Mouse (Mus musculus): ENCODE results near the gene Wdr20.

Wdr20 gene

DNA sequence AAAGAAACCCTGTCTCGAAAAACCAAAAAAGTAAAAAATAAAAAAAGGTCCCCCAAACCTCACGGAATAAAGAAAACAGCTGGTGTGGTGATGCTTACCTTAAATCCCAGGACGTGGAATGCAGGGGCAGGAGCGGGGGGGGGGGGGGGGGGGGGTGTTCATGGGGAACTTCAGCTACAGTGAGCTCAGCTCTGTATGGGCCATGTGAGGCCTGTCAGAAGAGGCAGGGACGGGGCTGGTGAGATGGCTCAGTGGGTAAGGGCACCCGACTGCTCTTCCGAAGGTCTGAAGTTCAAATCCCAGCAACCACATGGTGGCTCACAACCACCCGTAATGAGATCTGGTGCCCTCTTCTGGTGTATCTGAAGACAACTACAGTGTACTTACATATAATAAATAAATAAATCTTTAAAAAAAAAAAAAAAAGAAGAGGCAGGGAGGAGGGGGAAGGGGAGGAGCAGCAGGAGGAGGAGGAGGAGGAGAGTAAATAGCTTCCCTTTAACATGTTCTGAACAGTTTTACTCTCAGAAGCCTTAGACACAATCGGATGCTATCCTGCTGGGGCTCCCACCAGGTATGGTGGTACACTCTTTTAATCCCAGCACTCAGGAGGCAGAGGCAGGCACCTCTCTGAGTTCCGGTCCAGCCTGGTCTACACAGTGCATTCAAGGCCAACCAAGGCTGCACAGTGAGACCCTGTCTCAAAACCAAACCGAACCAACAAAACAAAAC, 92.7 kb downstream of the Wdr20 start:
- no peak for DNase-seq

DNA sequence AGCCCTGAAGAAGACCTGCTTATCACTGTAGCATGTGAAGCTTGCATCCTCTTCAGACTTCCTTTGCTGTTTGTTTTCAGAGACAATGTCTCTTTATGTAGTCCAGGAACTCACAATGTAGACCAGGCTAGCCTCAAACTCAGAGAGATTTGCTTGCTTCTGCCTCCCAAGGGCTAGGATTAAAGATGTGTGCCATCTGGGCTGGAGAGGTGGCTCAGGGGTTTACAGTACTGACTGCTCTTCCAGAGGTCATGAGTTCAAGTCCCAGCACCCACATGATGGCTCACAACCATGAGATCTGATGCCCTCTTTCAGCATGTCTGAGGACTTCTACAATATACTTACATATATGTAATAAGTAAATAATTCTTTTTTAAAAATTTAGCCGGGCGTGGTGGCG, 97.4 kb downstream of the Wdr20 start:
- no peak for DNase-seq

DNA sequence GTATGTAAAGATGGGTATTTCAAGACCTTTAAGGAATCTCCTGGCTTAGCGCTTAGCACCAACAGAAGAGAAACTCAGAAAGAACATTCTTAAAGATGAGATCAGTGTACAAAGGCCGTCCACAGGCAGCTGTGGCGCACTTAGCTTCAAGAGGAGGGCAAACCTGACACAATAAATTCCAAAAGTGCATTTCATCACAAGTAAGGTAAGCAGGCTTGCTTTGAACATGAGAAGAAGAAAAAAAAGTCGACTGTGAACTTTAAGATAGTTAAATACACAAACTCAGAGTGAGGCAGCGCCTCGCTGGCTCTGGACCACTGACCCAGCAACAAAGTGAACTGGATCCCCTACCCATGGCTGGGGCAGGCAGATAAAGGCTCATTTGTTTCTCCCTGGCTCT, 99.0 kb downstream of the Wdr20 start:
- no peak for DNase-seq

GRCm38 (mm10) chr12:110837192-110837841, 99.6 kb downstream of the Wdr20 start:
- peak; percentile 51 for DNase-seq

GRCm38 (mm10) chr12:110837850-110838249, 100.1 kb downstream of the Wdr20 start:
- DNase-seq = no peak

DNA sequence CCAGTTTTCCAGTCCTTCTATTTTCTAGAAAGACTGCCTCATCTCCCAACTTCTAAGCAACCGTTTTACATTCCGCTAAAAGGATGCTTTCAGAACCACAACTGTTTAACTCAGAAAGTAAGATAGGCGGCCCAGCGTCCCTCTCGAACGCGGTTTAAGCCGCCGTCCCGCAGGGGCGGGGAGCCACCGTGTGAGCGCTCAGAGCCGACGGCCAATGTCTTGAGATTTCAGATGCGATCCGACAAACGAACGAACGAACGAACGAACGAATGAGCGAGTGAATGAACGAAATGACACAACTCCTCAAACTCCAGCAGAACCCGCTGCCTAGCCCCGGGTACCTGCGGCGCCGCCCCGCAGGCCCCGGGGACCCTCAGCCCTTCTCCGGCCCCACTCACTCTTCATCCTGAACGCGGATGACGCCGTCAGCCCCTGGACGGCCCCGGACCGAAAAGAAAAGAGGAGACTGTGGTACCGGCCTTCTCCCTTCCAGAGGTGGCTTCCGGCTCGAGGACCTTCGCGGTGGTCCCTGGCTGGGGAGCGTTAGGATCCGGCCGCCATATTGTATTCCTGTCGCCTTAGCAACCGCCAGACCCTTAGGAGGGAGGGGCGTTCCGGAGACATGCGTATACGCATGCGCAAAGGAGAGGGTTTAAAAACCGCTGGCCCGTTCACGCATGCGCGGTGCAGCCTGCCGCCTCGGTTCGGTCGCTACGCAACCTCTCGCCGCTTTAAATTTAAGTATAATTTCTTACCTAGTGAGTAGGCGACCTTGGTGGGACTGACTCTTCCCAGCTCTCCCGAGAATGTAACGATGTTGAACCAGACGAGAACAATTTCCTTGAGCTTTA, 102.8 kb downstream of the Wdr20 start, which contains the start of gene Mok:
Gene Mok (minus strand): TSS at position 592 of the 851 bp plus-strand sequence.
- DNase-seq = peak; percentile 96

- DNase-seq = no peak
Observed at GRCm38 (mm10) chr12:110841731-110842493, 104.2 kb downstream of the Wdr20 start.

GRCm38 (mm10) chr12:110843194-110844048, 105.7 kb downstream of the Wdr20 start:
- DNase-seq = peak; percentile 92

GRCm38 (mm10) chr12:110844227-110845130, 106.7 kb downstream of the Wdr20 start:
- DNase-seq = peak; percentile 63

- peak; percentile 97 for DNase-seq
Observed at GRCm38 (mm10) chr12:110845131-110845880, 107.6 kb downstream of the Wdr20 start.

- DNase-seq = peak; percentile 9
Observed at GRCm38 (mm10) chr12:110846191-110846765, 108.5 kb downstream of the Wdr20 start.

DNA sequence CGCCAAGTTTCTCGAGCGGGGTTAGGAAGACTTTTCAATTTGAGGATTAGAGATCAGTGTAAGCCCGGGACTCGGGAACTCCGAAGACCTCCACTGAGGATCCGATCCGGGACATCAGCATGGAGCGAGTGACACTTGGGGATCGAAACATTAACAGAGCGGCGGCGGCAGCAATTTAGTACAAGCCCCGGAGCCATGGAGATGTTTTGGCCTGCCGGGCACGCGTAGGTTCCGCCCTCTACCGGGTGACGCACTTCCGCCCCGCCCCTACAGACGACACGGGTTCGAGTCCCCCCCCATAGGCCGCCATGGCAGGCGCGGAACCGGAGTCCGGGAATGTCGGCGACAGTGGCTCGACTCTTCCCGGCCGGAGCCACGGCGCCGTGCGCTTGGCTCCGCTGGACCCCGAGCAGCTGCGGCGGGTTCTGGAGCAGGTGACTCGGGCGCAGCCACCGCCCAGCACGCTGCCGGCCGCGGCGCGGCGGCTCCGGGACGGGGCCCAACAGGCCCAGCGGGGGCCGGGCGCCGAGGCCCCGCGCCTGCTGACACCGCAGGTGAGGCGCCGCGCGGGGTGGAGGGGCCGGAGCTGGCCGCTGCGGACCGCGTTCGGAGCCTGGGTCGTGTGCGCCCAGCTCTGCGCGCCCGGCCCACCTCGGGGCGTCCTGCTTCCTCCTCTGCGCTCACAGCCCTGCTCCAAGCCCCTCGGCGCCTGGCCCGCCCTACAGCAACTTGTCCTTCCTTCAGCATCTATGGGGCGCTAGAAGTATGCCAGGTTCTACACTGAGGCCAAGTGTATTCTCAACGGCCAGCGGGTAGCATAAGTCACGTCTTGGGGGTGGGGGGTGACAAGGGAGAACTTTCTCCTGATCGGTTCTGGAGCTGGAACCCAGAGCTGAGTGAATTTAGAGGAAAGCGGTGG, 112.5 kb downstream of the Wdr20 start, which contains the start of gene Zfp839:
Gene Zfp839 (plus strand): TSS at position 244 of the 919 bp plus-strand sequence.
- peak; percentile 92 for DNase-seq

GRCm38 (mm10) chr12:110850929-110851256, 113.1 kb downstream of the Wdr20 start:
- no peak for DNase-seq

DNA sequence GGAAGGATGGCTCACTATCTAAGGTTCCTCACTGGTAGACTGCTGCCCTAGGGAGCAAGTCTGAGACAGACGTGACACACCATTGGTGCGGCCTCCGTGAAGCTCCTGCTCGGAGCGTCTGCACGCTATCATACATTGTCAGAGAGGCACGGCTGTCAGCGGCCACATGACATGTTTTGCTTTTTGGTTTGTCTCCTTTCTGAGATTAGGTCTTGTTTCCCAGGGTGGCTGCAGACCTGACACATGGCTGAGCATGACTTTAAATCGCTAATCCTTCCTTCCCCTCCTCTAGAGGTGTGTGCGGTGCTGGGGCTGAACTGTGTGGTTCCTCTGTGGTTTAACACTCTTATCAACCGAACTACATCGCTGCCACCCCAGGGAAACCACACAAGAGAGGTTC, 113.7 kb downstream of the Wdr20 start:
- DNase-seq = no peak

DNA sequence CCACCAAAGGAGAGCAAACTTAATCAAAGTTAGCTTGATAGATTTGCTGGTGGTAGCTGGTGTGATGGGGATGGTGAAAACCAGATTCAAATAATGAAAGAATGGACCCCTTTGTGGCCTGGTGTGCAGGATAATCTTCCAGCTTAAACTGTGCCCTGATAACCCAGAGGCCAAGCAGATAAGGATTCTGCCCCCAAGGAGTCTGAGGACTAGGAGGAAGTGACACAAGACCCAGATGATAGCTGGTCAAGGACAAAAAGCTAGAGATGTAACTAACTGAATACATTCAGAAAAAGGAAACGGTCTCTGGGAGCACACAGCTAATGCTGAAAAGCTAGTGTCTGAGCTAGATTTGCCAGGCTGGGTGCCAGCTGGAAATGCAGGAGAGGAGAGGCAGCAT, 114.2 kb downstream of the Wdr20 start:
- DNase-seq = no peak

All from kidney, adult 18-20 months (tissue).